Mouse (Mus musculus): ENCODE measurements around the gene Six3. TPM values are rescaled to one million over a fixed set of nuclear protein-coding genes. Genes with fewer than 3 reads are reported as not detected.

Gene Six3
- total RNA-seq (2021) = not detected
- long read RNA-seq, experiment 1 = 0 reads
- long read RNA-seq, experiment 2 = 0 reads

DNA sequence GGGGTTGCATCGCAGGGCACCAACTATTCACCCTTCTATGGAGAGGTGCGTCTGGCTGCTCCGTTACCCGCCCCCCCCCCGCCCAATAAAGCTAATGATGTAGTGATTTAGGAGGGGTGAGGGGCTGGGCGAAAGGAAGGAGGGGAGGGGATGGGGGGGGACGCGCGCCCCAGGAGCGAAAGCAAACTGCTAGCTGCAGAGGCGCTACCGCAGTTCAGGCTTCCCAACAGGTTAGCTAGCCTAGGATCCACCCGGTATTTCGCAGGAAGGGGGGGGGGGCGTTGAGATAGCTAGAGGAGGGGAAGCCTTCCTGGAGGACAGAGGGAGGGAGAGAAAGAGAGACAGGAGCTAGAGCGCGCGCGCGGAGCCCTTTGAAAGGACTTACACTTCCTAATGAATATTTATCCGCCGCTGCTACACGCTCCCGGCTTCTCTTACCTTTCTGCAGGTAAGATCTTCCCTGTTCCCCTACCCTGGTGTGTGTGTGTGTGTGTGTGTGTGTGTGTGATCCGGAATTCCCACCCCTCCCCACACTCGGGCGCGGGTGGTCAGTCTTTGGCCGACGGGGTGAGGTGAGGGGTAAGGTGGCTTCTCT, at the start of gene Six3:
Gene Six3, plus strand, starts transcription at position 343 of the 595 bp plus-strand sequence.
- no peak for DNase-seq

DNA sequence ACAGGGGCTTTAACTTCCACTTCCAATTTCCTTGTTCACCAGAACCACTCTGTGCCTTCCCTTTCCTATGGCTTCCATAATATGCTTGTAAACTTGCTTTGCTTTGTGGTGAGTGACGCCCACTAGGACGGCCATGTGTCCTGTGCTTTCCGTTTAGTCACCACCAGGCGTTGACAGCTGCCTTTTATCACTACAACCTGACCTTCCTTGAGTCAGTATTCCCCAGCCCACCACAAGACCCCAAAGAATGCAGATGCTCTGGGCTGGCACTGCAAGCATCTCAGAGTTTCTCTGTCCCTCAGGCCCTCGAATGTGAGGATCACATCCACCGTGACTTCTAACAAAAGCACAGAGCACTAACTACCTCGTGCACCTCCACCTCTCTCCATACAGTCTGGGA, 49.3 kb upstream of the Six3 start:
- no peak for DNase-seq
- no peak overlapping the region for H3K27ac ChIP-seq
- H3K4me3 ChIP-seq = no peak overlapping the region
- TF ChIP-seq CTCF (IDR thresholded peaks at IDR 0.05) = no peak
- intact Hi-C loops (cut with DNase I) = no loop called here

More for the DNA sequence above, at the start of gene Six3:
- Histone ChIP-seq H3K27ac (no peak within 1 kb of the TSS), H3K4me3 (no peak within 1 kb of the TSS)
- intact Hi-C loops (cut with DNase I) = no loop called here
- no peak for TF ChIP-seq CTCF (IDR thresholded peaks at IDR 0.05)

- no peak for TF ChIP-seq CTCF (IDR thresholded peaks at IDR 0.05)
- H3K27ac ChIP-seq = no peak overlapping the region
- no peak for DNase-seq
- intact Hi-C loops (cut with DNase I) = no loop called here
- no peak overlapping the region for H3K4me3 ChIP-seq
Measured at GRCm38 (mm10) chr17:85574023-85574422, 39.4 kb upstream of the Six3 start.

DNA sequence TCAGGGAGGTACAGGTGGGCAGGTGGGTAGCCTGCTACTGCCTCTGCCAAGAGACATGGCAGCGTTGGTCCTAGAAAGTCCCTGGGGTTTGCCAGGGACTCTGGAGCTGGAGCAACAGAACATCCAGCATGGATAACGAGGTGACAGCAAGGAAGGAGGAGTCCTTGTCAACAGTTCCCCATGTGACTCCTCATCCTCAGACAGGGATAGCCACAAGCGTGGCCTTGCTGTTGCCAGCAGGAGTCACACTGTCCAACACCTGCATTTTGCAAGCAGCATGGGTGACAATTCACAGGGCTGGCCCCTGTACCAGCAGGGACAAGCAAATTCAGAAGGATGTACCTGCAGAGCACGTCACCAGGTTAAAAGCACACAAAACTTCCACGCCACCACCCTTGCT, 35.1 kb upstream of the Six3 start:
- Histone ChIP-seq H3K27ac (no peak overlapping the region), H3K4me3 (no peak overlapping the region)
- no peak for TF ChIP-seq CTCF (IDR thresholded peaks at IDR 0.05)
- intact Hi-C loops (cut with DNase I) = no loop called here
- no peak for DNase-seq

DNA sequence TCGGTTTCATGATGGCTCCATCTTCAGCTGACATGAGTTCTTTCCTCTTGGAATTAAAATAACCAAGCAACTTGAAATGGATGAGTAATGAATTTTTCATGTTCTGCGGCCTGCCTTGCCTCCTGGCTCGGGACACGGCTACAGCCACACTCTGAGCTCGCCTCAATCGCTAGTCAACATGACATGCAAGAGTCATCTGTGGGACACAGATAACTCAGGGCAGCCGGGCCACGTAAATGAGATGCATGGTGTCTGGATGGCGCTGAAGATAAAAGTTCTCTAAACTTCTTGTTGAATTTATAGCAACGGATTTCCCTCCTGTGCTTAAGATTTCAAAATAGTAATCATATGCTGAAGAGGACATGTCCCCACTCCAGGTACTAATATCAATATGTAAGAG, 34.1 kb upstream of the Six3 start:
- intact Hi-C loops (cut with DNase I) = no loop called here
- TF ChIP-seq CTCF (IDR thresholded peaks at IDR 0.05) = no peak
- H3K27ac ChIP-seq = no peak overlapping the region
- DNase-seq = no peak
- H3K4me3 ChIP-seq = no peak overlapping the region

- no peak for DNase-seq
- Histone ChIP-seq H3K4me3 (no peak overlapping the region), H3K27ac (no peak overlapping the region)
- TF ChIP-seq CTCF (IDR thresholded peaks at IDR 0.05) = no peak
- intact Hi-C loops (cut with DNase I) = no loop called here
Measured at GRCm38 (mm10) chr17:85580221-85580620, 33.2 kb upstream of the Six3 start.

GRCm38 (mm10) chr17:85584170-85584569, 29.2 kb upstream of the Six3 start:
- intact Hi-C loops (cut with DNase I) = no loop called here
- TF ChIP-seq CTCF (IDR thresholded peaks at IDR 0.05) = no peak
- no peak for DNase-seq
- Histone ChIP-seq H3K27ac (no peak overlapping the region), H3K4me3 (no peak overlapping the region)

GRCm38 (mm10) chr17:85584573-85584972, 28.8 kb upstream of the Six3 start:
- no peak for DNase-seq
- TF ChIP-seq CTCF (IDR thresholded peaks at IDR 0.05) = no peak
- intact Hi-C loops (cut with DNase I) = no loop called here
- Histone ChIP-seq H3K4me3 (no peak overlapping the region), H3K27ac (no peak overlapping the region)

DNA sequence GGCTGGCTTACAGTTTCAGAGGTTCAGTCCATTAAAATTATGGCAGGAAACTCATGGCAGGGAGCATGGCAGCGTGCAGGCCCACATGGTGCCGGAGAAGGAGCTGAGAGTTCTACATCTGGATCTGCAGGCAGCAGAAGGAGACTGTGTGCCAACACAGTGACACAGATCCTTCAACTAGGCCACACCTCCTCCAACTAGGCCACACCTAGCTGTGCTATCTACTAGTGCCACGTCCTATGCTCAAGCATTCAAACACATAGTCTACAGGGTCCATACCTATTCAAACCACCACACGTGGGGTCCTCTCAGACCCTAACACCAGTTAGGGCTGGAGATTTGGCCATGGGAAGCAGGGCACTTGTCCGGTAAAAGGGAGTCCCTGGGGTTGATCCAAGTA, 27.6 kb upstream of the Six3 start:
- intact Hi-C loops (cut with DNase I) = no loop called here
- no peak overlapping the region for H3K4me3 ChIP-seq
- no peak for TF ChIP-seq CTCF (IDR thresholded peaks at IDR 0.05)
- DNase-seq = no peak
- H3K27ac ChIP-seq = no peak overlapping the region

DNA sequence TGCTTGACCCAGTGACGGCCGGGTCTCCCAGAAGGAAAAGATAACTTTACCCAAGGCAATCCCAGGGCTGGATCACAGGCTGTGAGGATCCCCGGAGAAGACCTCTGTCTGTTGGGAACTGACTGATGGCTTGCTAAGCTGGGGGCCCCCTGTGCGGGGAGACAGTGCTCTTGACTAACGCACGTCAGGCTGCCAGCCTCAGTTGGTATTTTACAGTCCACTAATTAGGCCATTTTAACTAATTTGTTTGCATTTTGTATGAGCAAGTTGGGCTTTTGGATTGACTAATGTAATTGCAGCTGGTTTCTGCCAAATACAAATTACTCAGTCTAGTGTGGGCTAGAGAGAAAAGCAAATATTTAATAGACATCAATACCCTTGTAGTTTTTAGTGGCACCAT, 21.4 kb upstream of the Six3 start:
- no peak for TF ChIP-seq CTCF (IDR thresholded peaks at IDR 0.05)
- no peak for DNase-seq
- Histone ChIP-seq H3K27ac (no peak overlapping the region), H3K4me3 (no peak overlapping the region)
- intact Hi-C loops (cut with DNase I) = no loop called here

DNA sequence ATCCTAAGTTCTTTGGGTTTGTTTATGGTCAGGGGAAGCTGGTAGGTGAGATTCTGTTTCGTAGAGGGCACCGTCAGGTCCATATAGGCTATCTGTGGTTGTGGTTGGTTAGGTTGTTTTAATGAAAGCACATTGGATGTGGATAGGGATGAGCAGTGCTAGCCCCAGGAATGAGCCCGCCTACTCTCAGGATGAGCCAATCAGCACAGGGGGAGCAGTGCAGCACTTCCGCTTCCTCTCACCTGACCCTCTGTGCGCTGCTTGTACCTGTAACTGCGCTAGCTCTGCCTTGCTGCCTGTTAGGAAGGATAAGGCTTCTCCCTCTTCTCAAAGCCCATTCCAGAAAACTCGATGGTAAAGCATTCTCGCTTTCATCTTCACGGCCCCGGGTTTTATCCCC, 17.6 kb upstream of the Six3 start:
- H3K4me3 ChIP-seq = no peak overlapping the region
- no peak for TF ChIP-seq CTCF (IDR thresholded peaks at IDR 0.05)
- no peak for DNase-seq
- H3K27ac ChIP-seq = no peak overlapping the region
- intact Hi-C loops (cut with DNase I) = no loop called here

DNA sequence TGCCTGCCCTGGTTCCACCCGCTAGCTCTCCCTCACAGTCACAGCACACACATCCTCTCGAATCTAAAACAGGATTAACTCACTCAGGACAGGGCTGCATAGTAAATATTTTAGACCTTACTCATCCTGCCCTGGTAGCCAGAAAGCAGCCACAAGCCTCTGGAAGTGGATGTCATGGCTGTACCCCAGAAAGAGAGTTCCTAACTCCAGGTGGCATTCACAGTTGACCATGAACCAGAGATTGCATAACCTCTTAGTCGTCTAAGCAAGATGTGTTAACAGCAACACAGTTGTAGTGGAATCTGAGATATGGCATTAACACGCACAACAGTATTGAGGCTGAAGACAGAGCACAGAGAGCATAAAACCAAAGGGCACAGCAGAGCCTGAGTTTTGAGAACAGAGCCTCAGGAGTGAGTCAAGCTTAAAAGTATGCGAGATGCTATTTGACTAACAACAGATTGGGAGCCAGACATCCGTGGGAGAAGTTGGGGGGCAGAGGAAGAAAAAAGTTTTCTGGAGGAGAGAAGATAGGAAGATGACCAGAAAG, 17.0 kb upstream of the Six3 start:
- H3K4me3 ChIP-seq = no peak overlapping the region
- H3K27ac ChIP-seq = no peak overlapping the region
- intact Hi-C loops (cut with DNase I) = no loop called here
- DNase-seq = no peak
- TF ChIP-seq CTCF (IDR thresholded peaks at IDR 0.05) = no peak

GRCm38 (mm10) chr17:85599520-85599919, 13.9 kb upstream of the Six3 start:
- intact Hi-C loops (cut with DNase I) = no loop called here
- H3K27ac ChIP-seq = no peak overlapping the region
- no peak for DNase-seq
- TF ChIP-seq CTCF (IDR thresholded peaks at IDR 0.05) = no peak
- H3K4me3 ChIP-seq = no peak overlapping the region

- intact Hi-C loops (cut with DNase I) = no loop called here
- Histone ChIP-seq H3K4me3 (no peak overlapping the region), H3K27ac (no peak overlapping the region)
- no peak for DNase-seq
- TF ChIP-seq CTCF (IDR thresholded peaks at IDR 0.05) = no peak
Measured at GRCm38 (mm10) chr17:85606463-85606862, 6.9 kb upstream of the Six3 start.

All from gastrocnemius, adult 2 months (tissue).